Mouse (Mus musculus) megakaryocyte, embryonic 14.5 days (primary cell): ENCODE results near the gene Sec24c.

ENCODE experiments used
- FLI1 ChIP-seq: IDR thresholded peaks from 2 replicates; pipeline ENCODE4 v1.6.1; 2012; ENCODE audit warnings: low read length, inconsistent platforms, mixed read lengths
- GATA1 ChIP-seq: IDR thresholded peaks from 3 replicates; pipeline ENCODE4 v1.6.1; 2012; ENCODE audit warnings: mixed read lengths, low read length, inconsistent platforms, borderline replicate concordance

DNA sequence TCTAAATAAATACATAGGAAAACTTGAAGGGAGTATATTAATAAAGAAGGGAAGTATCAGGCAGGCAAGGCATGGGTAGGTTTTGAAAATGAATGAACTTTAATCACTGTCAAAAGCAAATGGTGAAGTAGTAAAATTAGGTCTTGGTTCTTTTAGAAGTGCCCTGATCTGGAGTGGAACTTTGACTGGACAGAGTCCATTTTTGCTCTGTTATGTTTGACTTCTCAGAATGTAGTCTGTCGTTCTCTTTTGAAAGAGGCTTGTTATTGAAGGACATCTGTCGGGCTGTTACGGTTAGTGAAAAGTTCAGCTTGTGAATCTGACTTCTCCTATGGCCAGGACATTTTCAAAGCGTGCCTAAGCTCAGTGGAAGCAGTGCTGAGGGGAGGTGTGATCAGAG is 3.8 kb downstream of the Sec24c start:
- TF ChIP-seq GATA1, result no peak
- TF ChIP-seq FLI1, result no peak
